Mouse (Mus musculus) C3H10T1/2 (cell line): ENCODE results near the gene Fscn3. TPM values are rescaled to one million over a fixed set of nuclear protein-coding genes. Genes with fewer than 3 reads are reported as not detected.

Experiments
- polyA plus RNA-seq, 2 experiments: library from polyadenylated mRNA; unstranded; fragments of >200 nt; fragmentation: generic; extraction: Trizol; gene quantifications; one replicate each; pipeline ENCODE4 v1.2.1; 2012; ENCODE audit warnings: missing spikeins in 2 of 2

Gene Fscn3
- polyA plus RNA-seq: under 1 TPM in 1 of 2 experiments, not detected in 1; 0.05 TPM

DNA sequence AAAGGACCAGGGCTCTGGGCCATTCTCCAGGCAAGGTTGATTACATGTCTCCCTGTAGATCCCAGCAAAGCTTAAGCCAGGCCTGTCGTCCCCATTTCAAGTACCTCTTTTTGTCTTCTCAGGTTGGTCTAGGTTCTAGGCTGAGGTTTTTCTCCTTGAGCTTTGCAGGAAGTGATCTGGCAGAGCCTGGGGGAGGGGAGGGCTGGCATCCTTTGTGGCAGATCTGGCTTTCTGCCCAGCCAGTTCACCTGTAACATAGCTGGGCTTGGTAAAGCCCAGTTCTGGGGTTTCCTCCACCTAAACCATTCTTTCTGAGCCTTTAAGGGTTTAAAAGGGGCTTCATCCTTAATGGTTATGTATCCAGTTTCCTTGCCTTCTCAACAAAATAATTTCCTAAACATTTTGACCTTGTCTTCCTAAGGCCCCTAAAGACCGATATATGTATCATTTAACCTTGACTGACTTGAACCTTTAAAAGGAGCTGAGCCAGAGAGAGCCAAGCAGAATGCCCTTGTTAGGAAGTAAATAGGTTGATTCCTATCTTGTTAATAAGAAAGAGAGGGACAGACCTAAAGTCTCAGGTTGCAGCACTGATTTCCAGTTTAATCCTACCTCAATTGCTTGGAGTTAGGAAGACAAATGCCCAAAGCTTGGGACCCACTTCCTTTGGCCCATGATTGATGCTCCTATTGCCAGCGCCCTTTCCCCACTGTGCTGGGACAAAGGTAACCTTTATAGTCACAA, at the start of gene Fscn3:
Gene Fscn3, plus strand, starts transcription at position 694 of the 744 bp plus-strand sequence.

DNA sequence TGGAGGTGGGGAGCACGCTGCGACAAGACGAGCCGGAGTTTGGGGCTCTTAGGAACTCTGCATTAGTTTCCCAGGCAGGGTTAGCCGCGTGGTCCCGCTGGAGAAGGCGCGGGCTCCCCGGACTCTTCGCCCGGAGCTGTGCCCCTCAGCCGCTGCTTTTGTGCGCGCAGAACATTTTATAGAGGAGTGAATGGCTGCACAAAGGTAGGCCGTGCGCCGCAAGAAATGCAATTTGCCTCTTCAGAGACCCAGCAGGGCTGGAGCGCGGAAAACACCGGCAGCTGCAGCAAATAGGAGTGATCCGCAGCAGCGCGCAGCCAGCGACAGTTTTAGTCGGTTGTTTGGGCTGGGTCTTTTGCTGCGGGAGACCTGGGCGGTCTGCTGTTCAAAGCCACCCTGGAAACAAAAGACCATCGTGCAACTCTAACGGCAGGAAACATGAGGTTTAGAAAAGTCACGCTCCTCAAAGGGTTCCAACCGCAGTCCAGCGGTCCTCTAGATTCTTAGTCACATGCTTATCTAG, 29.8 kb upstream of the Fscn3 start, which contains the start of gene Zfp800:
Gene Zfp800, minus strand, starts transcription at position 325 of the 523 bp plus-strand sequence.

DNA sequence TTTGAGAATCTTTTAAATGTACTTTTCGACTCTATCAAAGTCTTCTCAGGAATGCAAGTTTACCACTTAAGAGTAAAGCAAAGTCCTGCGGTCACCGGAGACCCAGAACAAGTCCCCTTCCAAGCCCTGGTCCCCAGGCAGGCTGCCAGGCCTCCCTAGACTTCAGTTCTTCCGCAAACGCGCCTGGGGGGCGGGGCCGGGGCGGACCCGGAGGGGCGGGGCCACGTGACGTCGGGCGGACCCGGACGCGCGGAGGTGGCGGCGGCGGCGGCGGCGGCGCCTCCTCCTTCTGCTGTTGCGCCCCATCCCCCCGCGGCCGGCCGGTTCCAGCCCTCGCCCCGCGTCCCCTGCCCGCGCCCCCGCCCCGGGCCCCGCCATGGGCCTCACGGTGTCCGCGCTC, 4.3 kb upstream of the Fscn3 start, which contains the start of gene Arf5:
Gene Arf5, plus strand, starts transcription at position 248 of the 400 bp plus-strand sequence.

DNA sequence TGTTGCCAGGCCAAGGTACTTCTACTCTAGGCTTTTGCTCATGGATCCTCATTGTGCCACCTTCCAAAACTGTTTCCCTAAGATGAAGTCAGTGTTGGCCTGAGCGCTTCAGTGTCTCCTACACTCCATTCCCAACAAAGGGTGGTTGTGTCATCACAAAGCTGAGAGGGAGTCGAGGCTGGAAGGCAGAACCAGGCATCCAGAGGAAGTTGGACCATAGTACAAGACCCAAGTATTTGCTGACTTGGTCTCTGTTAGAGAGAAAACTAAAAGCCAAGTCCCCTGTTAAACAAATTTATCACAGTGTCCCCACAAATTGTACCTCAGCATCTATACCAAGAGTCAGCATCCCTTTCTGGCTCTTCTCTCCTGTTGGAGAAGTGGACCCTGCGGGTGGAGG, 701 bp downstream of the Fscn3 start, which contains the start of gene Gcc1:
Gene Gcc1, minus strand, starts transcription at position 101 of the 400 bp plus-strand sequence.

DNA sequence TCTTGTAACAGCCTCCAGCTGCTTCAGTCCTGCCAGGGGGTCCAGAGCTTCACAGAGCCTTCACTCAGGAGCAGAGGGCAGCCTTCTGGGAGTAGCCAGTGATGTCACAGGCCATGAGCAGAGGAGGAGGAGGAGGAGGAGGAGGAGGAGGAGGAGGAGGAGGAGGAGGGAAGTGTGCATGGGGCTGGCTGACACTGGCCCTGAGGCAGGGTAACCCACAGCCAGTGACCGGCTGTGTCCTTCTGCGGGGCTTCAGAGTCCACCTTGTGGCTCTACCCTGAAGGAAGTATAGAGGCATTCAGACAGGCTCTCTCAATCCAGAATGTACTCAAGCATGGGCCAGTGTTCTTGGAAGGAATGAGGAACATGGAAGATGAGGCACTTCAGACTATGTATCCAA, 21.7 kb downstream of the Fscn3 start, which contains the start of gene Pax4:
Gene Pax4, minus strand, starts transcription at position 101 of the 400 bp plus-strand sequence.

DNA sequence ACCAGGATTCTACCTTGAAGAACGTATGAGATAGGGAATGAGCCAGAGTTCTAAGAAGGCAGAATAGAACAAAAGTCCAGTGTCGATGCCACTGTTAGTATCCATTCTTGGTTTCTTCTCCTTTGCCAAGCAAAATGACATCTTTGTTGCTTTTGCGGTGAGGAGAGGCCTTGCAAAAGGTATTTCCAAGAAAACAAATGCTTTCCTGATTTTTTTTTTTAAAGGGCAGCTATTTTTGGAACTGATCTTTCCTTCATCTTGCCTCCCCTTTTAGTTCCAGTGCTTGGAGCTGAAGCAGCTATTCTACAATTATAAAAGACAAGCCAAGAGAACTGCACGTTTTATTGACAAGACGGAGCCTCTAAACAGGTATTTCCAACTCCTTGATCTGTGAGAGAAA, 47.2 kb downstream of the Fscn3 start, which contains the start of gene Snd1:
Gene Snd1, plus strand, starts transcription at position 301 of the 400 bp plus-strand sequence.

Other genes starting within 250 kb of the Fscn3 start
- gene Zfp800, start 29.8 kb upstream of the Fscn3 start, polyA plus RNA-seq: under 1 TPM; 0.11 to 0.57 TPM
- 100 to 1,000 TPM; 151 to 270 TPM for gene Arf5, start 4.2 kb upstream of the Fscn3 start, polyA plus RNA-seq
- 1 to 10 TPM in 1 of 2 experiments, under 1 TPM in 1; 0.66 to 7.1 TPM for gene Gcc1, start 601 bp downstream of the Fscn3 start, polyA plus RNA-seq
- not detected for gene Pax4, start 21.6 kb downstream of the Fscn3 start, polyA plus RNA-seq
- 10 to 100 TPM; 85.6 to 97.7 TPM for gene Snd1, start 47.4 kb downstream of the Fscn3 start, polyA plus RNA-seq